Mouse (Mus musculus) subcutaneous adipose tissue, adult 2 months (tissue): Measurements from ENCODE around the gene Tas2r134. TPM values are rescaled to one million over a fixed set of nuclear protein-coding genes. Genes with fewer than 3 reads are reported as not detected.

Experiments
- polyA plus RNA-seq: library from polyadenylated mRNA; depleted of rRNA; stranded (reverse); fragments of >200 nt; gene quantifications from 2 replicates; pipeline ENCODE4 v1.2.3, GENCODE M21; 2012; ENCODE audit warnings: low replicate concordance; rRNA removed

Tas2r134 gene
- not detected in 2 replicates for polyA plus RNA-seq

GRCm38 (mm10) chr2:51627211-51627610, at the start of gene Tas2r134:
TSS of gene Tas2r134 (plus strand) at chr2:51627511.

